Mouse (Mus musculus) testis, adult 2 months (tissue): Measurements from ENCODE around the gene Akap12. TPM values are rescaled to one million over a fixed set of nuclear protein-coding genes. Genes with fewer than 3 reads are reported as not detected.

ENCODE experiments used
- H3K27ac ChIP-seq: fragments of 200-500 bp; 2 replicates; pipeline ENCODE4 v1.5.1; 2012; ENCODE audit warnings: low read depth, low read length; ENCODE audit not compliant: control insufficient read depth, insufficient read depth
- H3K27me3 ChIP-seq: fragments of 200-500 bp; 2 replicates; pipeline ENCODE4 v1.6.1; 2012; ENCODE audit warnings: mild to moderate bottlenecking, low read length, moderate library complexity; ENCODE audit not compliant: control insufficient read depth, insufficient read depth
- H3K36me3 ChIP-seq: fragments of 200-500 bp; 2 replicates; pipeline ENCODE4 v1.6.1; 2012; ENCODE audit warnings: mild to moderate bottlenecking, low read length; ENCODE audit not compliant: control insufficient read depth, insufficient read depth
- H3K4me1 ChIP-seq: fragments of 200-500 bp; 2 replicates; pipeline ENCODE4 v1.6.1; 2012; ENCODE audit warnings: low read length; ENCODE audit not compliant: control insufficient read depth, insufficient read depth
- H3K4me3 ChIP-seq: fragments of 200-500 bp; 2 replicates; pipeline ENCODE4 v1.5.1; 2012; ENCODE audit warnings: low read depth, mild to moderate bottlenecking, low read length, moderate library complexity, mixed read lengths; ENCODE audit not compliant: control insufficient read depth
- CTCF ChIP-seq: fragments of 200-500 bp; IDR thresholded peaks from 2 replicates; pipeline ENCODE4 v1.5.1; 2012; ENCODE audit warnings: low read depth, mild to moderate bottlenecking, inconsistent platforms, low read length, moderate library complexity; ENCODE audit not compliant: control insufficient read depth, insufficient read depth, insufficient replicate concordance
- POLR2A ChIP-seq: fragments of 200-500 bp; IDR thresholded peaks from 2 replicates; pipeline ENCODE4 v1.6.1; 2012; ENCODE audit warnings: low read depth, mild to moderate bottlenecking, inconsistent platforms, low read length, moderate library complexity; ENCODE audit not compliant: control insufficient read depth
- polyA plus RNA-seq: library from polyadenylated mRNA; depleted of rRNA; stranded (reverse); fragments of >200 nt; gene quantifications from 2 replicates; pipeline ENCODE4 v1.2.3, GENCODE M21; 2012

Gene Akap12
- polyA plus RNA-seq, 1 experiment = 446 TPM

DNA sequence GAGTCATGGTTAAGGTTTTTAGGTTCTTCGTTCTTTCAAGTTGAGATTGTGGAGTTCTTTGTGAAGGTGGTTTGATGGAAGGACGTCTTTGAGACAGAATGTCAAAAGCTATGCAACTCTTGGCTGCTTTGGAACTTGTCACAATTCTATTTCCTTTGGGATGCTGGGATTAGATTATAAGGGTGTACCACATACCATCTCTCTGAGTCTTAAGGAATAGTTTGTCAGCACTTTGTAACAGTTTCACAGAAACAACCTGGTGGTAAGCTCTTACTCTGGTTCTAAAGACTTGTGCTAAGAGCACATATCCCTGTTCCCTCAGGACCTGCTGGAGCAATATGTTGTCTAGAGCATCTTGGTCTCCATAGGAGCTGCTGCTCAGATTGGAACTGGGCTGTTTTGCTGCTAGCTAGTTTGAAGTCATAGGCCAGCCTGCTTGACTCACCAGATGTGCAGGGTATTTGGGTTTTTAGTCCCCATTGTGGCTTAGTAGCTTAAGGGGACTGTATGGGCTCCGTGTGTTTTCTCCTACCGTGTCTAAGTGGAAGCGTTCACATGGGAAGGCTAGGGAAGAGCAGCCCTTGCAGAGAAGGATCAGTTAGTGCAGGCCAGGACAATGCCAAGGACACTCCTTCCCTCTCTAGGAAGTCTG is 123.4 kb downstream of the Akap12 start:
- Histone ChIP-seq H3K4me3 (no peak overlapping the region), H3K27ac (no peak overlapping the region), H3K36me3 (no peaks in the 10 kb centered on the region), H3K4me1 (peaks cover 11% of the 10 kb centered on the region), H3K27me3 (no peaks in the 10 kb centered on the region)
- TF ChIP-seq CTCF = no peak
- no peak for TF ChIP-seq POLR2A

DNA sequence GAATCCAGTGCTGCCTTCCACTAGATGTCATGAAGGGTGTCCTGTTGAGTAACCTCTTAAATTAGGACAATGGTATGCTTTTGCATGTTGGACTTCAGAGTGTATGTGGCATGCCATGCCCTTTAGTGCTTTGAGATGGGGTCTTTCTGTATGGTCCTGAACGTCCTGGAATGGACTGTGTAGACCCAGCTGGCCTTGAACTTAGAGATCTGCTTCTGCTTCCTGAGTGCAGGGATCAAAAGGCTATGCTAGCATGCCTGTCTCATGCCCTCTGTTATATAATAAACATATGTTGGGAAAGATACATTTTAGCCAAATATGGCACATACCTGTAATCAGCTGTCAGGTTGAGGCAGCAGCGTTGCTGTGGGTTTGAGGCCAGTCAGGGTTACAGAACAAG is 124.4 kb downstream of the Akap12 start:
- H3K4me3 ChIP-seq = no peak overlapping the region
- no peak overlapping the region for H3K27ac ChIP-seq
- no peaks in the 10 kb centered on the region for H3K27me3 ChIP-seq
- TF ChIP-seq CTCF = no peak
- TF ChIP-seq POLR2A = no peak
- H3K4me1 ChIP-seq = peaks cover 11% of the 10 kb centered on the region
- no peaks in the 10 kb centered on the region for H3K36me3 ChIP-seq

DNA sequence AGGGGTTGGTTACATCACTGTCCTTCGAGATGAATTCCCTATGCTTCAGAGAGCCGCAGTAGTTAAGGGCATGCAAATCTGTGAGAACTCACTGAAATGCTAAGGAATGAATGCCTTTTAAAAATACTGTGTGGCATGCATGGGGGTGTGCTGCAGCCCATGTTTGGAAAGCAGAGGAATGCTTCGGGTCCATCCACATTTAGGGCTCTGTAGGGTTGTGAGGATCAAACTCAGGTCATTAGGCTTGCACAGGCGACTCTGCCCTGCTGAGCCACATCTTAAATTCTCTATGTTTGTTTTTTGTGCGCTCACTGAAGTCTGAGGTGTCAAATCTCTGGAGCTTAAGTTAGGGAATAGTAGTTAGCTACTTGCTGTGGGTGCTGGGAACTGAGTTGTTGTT is 124.9 kb downstream of the Akap12 start:
- peaks cover 11% of the 10 kb centered on the region for H3K4me1 ChIP-seq
- no peaks in the 10 kb centered on the region for H3K27me3 ChIP-seq
- TF ChIP-seq POLR2A = no peak
- TF ChIP-seq CTCF = no peak
- no peaks in the 10 kb centered on the region for H3K36me3 ChIP-seq
- H3K4me3 ChIP-seq = no peak overlapping the region
- H3K27ac ChIP-seq = no peak overlapping the region

GRCm38 (mm10) chr10:4391851-4392250 is 125.7 kb downstream of the Akap12 start:
- H3K4me1 ChIP-seq = peaks cover 8% of the 10 kb centered on the region
- H3K4me3 ChIP-seq = no peak overlapping the region
- no peaks in the 10 kb centered on the region for H3K27me3 ChIP-seq
- TF ChIP-seq POLR2A (no peak), CTCF (peak; percentile 35; the same call in 1 of the 2 replicates)
- no peaks in the 10 kb centered on the region for H3K36me3 ChIP-seq
- H3K27ac ChIP-seq = no peak overlapping the region; the same call in 1 of the 2 replicates

DNA sequence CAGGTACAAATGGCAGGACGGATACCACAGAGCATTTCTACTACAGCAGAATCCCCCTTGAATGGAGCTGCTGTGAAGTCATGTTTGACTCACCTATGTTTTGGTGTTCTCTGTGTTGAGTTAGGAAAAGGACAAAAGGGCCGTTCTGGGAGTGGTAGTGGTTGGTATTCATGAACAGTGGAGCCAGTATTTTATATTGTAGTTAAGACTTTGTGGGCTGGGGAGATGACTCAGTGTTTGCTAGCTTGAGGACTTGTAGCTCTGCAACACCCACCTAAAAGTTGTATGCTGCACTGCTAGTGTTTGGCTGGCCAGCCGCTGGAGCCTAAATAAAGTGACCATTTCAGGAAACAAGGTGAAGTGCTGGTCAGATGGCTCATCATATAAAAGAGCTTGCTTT is 129.1 kb downstream of the Akap12 start:
- Histone ChIP-seq H3K27ac (no peak overlapping the region), H3K4me1 (no peaks in the 10 kb centered on the region; the same call in 1 of the 2 replicates), H3K4me3 (no peak overlapping the region), H3K27me3 (no peaks in the 10 kb centered on the region), H3K36me3 (no peaks in the 10 kb centered on the region)
- no peak for TF ChIP-seq POLR2A
- TF ChIP-seq CTCF = no peak

- Histone ChIP-seq H3K4me1 (no peaks in the 10 kb centered on the region), H3K27me3 (no peaks in the 10 kb centered on the region), H3K27ac (no peak overlapping the region), H3K4me3 (no peak overlapping the region), H3K36me3 (no peaks in the 10 kb centered on the region)
- TF ChIP-seq POLR2A (no peak), CTCF (no peak)
Measured at GRCm38 (mm10) chr10:4398058-4398457, 131.9 kb downstream of the Akap12 start.

GRCm38 (mm10) chr10:4404895-4405491 is 138.8 kb downstream of the Akap12 start:
- no peak overlapping the region for H3K27ac ChIP-seq
- H3K27me3 ChIP-seq = no peaks in the 10 kb centered on the region
- TF ChIP-seq POLR2A (no peak), CTCF (no peak)
- H3K4me3 ChIP-seq = no peak overlapping the region
- H3K36me3 ChIP-seq = no peaks in the 10 kb centered on the region
- H3K4me1 ChIP-seq = no peaks in the 10 kb centered on the region
